Mouse (Mus musculus) hindbrain, embryonic 15.5 days (tissue): Measurements from ENCODE around the gene Tprn. TPM values are rescaled to one million over a fixed set of nuclear protein-coding genes. Genes with fewer than 3 reads are reported as not detected.

Experiments used
- ATAC-seq: fragments of 200-750 bp; cut with Nextera tagmentation; 2 replicates; pipeline ENCODE4 v1.8.0; 2017; ENCODE audit warnings: low read depth, moderate number of reproducible peaks, moderate TSS enrichment; ENCODE audit not compliant: low FRiP score
- H3K27ac ChIP-seq: fragments of 300-500 bp; sonication (generic); replicated peaks from 2 replicates; pipeline ENCODE4 v1.5.1; 2015; ENCODE audit warnings: mild to moderate bottlenecking, inconsistent platforms
- H3K27me3 ChIP-seq: fragments of 300-500 bp; sonication (generic); 2 replicates; pipeline ENCODE4 v1.6.1; 2015; ENCODE audit warnings: control low read depth, inconsistent platforms
- H3K36me3 ChIP-seq: fragments of 300-500 bp; sonication (generic); 2 replicates; pipeline ENCODE4 v1.6.1; 2015; ENCODE audit warnings: control low read depth, inconsistent platforms
- H3K4me1 ChIP-seq: fragments of 300-500 bp; sonication (generic); replicated peaks from 2 replicates; pipeline ENCODE4 v1.6.1; 2015; ENCODE audit warnings: control low read depth, inconsistent platforms
- H3K4me2 ChIP-seq: fragments of 300-500 bp; sonication (generic); 2 replicates; pipeline ENCODE4 v1.6.1; 2015; ENCODE audit warnings: moderate library complexity, mild to moderate bottlenecking, inconsistent platforms
- H3K4me3 ChIP-seq: fragments of 300-500 bp; sonication (generic); 2 replicates; pipeline ENCODE4 v1.5.1; 2015; ENCODE audit warnings: mild to moderate bottlenecking, inconsistent platforms
- H3K9ac ChIP-seq: fragments of 300-500 bp; sonication (generic); 2 replicates; pipeline ENCODE4 v1.6.1; 2015; ENCODE audit warnings: inconsistent platforms
- H3K9me3 ChIP-seq: fragments of 300-500 bp; sonication (generic); 2 replicates; pipeline ENCODE4 v1.6.1; 2016; ENCODE audit warnings: control low read depth, inconsistent platforms
- WGBS: fragments of 180-500 bp; shearing (Covaris S2); methylation state at CpG from one replicate; pipeline ENCODE4 v1.1.7; 2015; 5-methylcytosine and 5-hydroxymethylcytosine counted together
- polyA plus RNA-seq: library from polyadenylated mRNA; unstranded; fragments of >200 nt; fragmentation: Nextera tagmentation; extraction: Ambion mirVana; gene quantifications from 2 replicates; pipeline ENCODE4 v1.2.1, GENCODE M21; 2015

Gene Tprn
- 17.1 and 21.5 TPM in 2 replicates for polyA plus RNA-seq

- Histone ChIP-seq H3K9ac (peak within 1 kb of the TSS; percentile 64), H3K36me3 (no peaks in the 10 kb centered on the region), H3K9me3 (no peaks in the 10 kb centered on the region), H3K4me1 (peaks cover 49% of the 10 kb centered on the region), H3K4me3 (peak within 1 kb of the TSS; percentile 74), H3K27ac (peak within 1 kb of the TSS; percentile 80), H3K4me2 (peak within 1 kb of the TSS; percentile 94), H3K27me3 (no peaks in the 10 kb centered on the region)
- peak; percentile 99 for ATAC-seq
- WGBS, result 1% methylated on average over 30 of the region's 39 CpGs
Observed at GRCm38 (mm10) chr2:25262291-25262767, at the start of gene Tprn. Gene Tprn (plus strand): TSS chr2:25262618.

GRCm38 (mm10) chr2:25213266-25213865, 49.1 kb upstream of the Tprn start:
- WGBS, result 62% methylated on average over 23 of the region's 23 CpGs
- no peaks in the 10 kb centered on the region for H3K36me3 ChIP-seq
- no peak overlapping the region for H3K4me2 ChIP-seq
- peaks cover 27% of the 10 kb centered on the region for H3K4me1 ChIP-seq
- H3K4me3 ChIP-seq, result no peak overlapping the region
- ATAC-seq, result no peak
- no peak overlapping the region for H3K9ac ChIP-seq
- H3K27ac ChIP-seq, result no peak overlapping the region
- 0 out of 2 replicates have a peak, but pooled peaks cover 3% of the 10 kb centered on the region for H3K27me3 ChIP-seq
- no peaks in the 10 kb centered on the region for H3K9me3 ChIP-seq

GRCm38 (mm10) chr2:25214444-25214843, 48.0 kb upstream of the Tprn start, which contains the start of gene Stpg3:
Gene Stpg3 (minus strand): TSS chr2:25214637.
- ATAC-seq, result no peak
- H3K36me3 ChIP-seq, result no peaks in the 10 kb centered on the region
- WGBS, result 79% methylated on average over 3 of the region's 3 CpGs

GRCm38 (mm10) chr2:25217666-25218065, 44.8 kb upstream of the Tprn start:
- WGBS, result 69% methylated on average over 2 of the region's 2 CpGs
- Histone ChIP-seq H3K4me2 (no peak overlapping the region), H3K27me3 (0 out of 2 replicates have a peak, but pooled peaks cover 3% of the 10 kb centered on the region)

More at GRCm38 (mm10) chr2:25214444-25214843, 48.0 kb upstream of the Tprn start, which contains the start of gene Stpg3:
- Histone ChIP-seq H3K27ac (no peak within 1 kb of the TSS), H3K4me1 (peaks cover 18% of the 10 kb centered on the region), H3K4me2 (no peak within 1 kb of the TSS), H3K27me3 (0 out of 2 replicates have a peak, but pooled peaks cover 3% of the 10 kb centered on the region), H3K9ac (no peak within 1 kb of the TSS), H3K4me3 (no peak within 1 kb of the TSS), H3K9me3 (no peaks in the 10 kb centered on the region)

GRCm38 (mm10) chr2:25218445-25218844, 44.0 kb upstream of the Tprn start, which contains the start of gene Fam166a:
Gene Fam166a (plus strand): TSS chr2:25218745.
- no peak for ATAC-seq
- no peak within 1 kb of the TSS for H3K4me2 ChIP-seq
- H3K27me3 ChIP-seq, result 0 out of 2 replicates have a peak, but pooled peaks cover 3% of the 10 kb centered on the region
- no peak within 1 kb of the TSS for H3K9ac ChIP-seq
- H3K4me3 ChIP-seq, result no peak within 1 kb of the TSS
- peaks cover 5% of the 10 kb centered on the region for H3K36me3 ChIP-seq
- H3K4me1 ChIP-seq, result peaks cover 6% of the 10 kb centered on the region
- no peak within 1 kb of the TSS for H3K27ac ChIP-seq
- no peaks in the 10 kb centered on the region for H3K9me3 ChIP-seq

More at GRCm38 (mm10) chr2:25217666-25218065, 44.8 kb upstream of the Tprn start:
- Histone ChIP-seq H3K4me1 (no peaks in the 10 kb centered on the region), H3K9me3 (no peaks in the 10 kb centered on the region), H3K36me3 (peaks cover 5% of the 10 kb centered on the region), H3K4me3 (no peak overlapping the region), H3K9ac (no peak overlapping the region), H3K27ac (no peak overlapping the region)
- no peak for ATAC-seq

- 66% methylated on average over 5 of the region's 5 CpGs for WGBS
- H3K4me3 ChIP-seq, result no peak overlapping the region
- peaks cover 18% of the 10 kb centered on the region for H3K4me1 ChIP-seq
- no peak for ATAC-seq
- H3K27me3 ChIP-seq, result no peaks in the 10 kb centered on the region
- no peak overlapping the region for H3K4me2 ChIP-seq
- H3K9me3 ChIP-seq, result no peaks in the 10 kb centered on the region
- H3K36me3 ChIP-seq, result peaks cover 5% of the 10 kb centered on the region
- H3K9ac ChIP-seq, result no peak overlapping the region
- H3K27ac ChIP-seq, result no peak overlapping the region
Observed at GRCm38 (mm10) chr2:25221331-25221772, 41.1 kb upstream of the Tprn start.

- H3K4me3 ChIP-seq, result peak overlapping the region; percentile 72
Observed at GRCm38 (mm10) chr2:25223681-25224491, 38.5 kb upstream of the Tprn start.

GRCm38 (mm10) chr2:25224492-25224765, 38.0 kb upstream of the Tprn start, which contains the start of gene Tubb4b:
Gene Tubb4b (minus strand): TSS chr2:25224702.
- H3K4me3 ChIP-seq, result peak within 1 kb of the TSS; percentile 72
- peak within 1 kb of the TSS; percentile 70 for H3K9ac ChIP-seq
- peak within 1 kb of the TSS; percentile 94 for H3K4me2 ChIP-seq
- no peaks in the 10 kb centered on the region for H3K9me3 ChIP-seq
- WGBS, result 0% methylated on average over 17 of the region's 17 CpGs
- H3K27me3 ChIP-seq, result no peaks in the 10 kb centered on the region
- H3K4me1 ChIP-seq, result peaks cover 24% of the 10 kb centered on the region
- ATAC-seq, result no peak
- peak within 1 kb of the TSS; percentile 99 for H3K27ac ChIP-seq
- peaks cover 5% of the 10 kb centered on the region for H3K36me3 ChIP-seq

More at GRCm38 (mm10) chr2:25223681-25224491, 38.5 kb upstream of the Tprn start:
- peaks cover 5% of the 10 kb centered on the region for H3K36me3 ChIP-seq
- WGBS, result 3% methylated on average over 53 of the region's 53 CpGs
- no peaks in the 10 kb centered on the region for H3K9me3 ChIP-seq
- no peak; the same call in 1 of the 2 replicates for ATAC-seq
- peaks cover 23% of the 10 kb centered on the region for H3K4me1 ChIP-seq
- H3K27me3 ChIP-seq, result no peaks in the 10 kb centered on the region
- peak overlapping the region; percentile 70 for H3K9ac ChIP-seq
- peak overlapping the region; percentile 94 for H3K4me2 ChIP-seq
- peak overlapping the region; percentile 93 for H3K27ac ChIP-seq

- Histone ChIP-seq H3K9me3 (no peaks in the 10 kb centered on the region), H3K27me3 (no peaks in the 10 kb centered on the region), H3K4me3 (peak overlapping the region; percentile 72), H3K27ac (peak overlapping the region; percentile 99), H3K4me2 (peak overlapping the region; percentile 54), H3K36me3 (peaks cover 5% of the 10 kb centered on the region), H3K4me1 (peaks cover 24% of the 10 kb centered on the region), H3K9ac (peak overlapping the region; percentile 62)
- 2% methylated on average over 40 of the region's 41 CpGs for WGBS
- ATAC-seq, result peak; percentile 98
Observed at GRCm38 (mm10) chr2:25224766-25225752, 37.4 kb upstream of the Tprn start.

GRCm38 (mm10) chr2:25225811-25226379, 36.5 kb upstream of the Tprn start:
- WGBS, result 72% methylated on average over 8 of the region's 8 CpGs

GRCm38 (mm10) chr2:25226864-25227263, 35.6 kb upstream of the Tprn start:
- H3K4me2 ChIP-seq, result no peak overlapping the region
- no peaks in the 10 kb centered on the region for H3K27me3 ChIP-seq
- H3K9me3 ChIP-seq, result no peaks in the 10 kb centered on the region
- 75% methylated on average over 5 of the region's 5 CpGs for WGBS
- H3K27ac ChIP-seq, result no peak overlapping the region
- no peak for ATAC-seq
- no peak overlapping the region for H3K4me3 ChIP-seq
- peaks cover 2% of the 10 kb centered on the region for H3K36me3 ChIP-seq
- H3K9ac ChIP-seq, result no peak overlapping the region
- H3K4me1 ChIP-seq, result peaks cover 24% of the 10 kb centered on the region

More at GRCm38 (mm10) chr2:25225811-25226379, 36.5 kb upstream of the Tprn start:
- ATAC-seq, result no peak
- Histone ChIP-seq H3K27me3 (no peaks in the 10 kb centered on the region), H3K4me2 (peak overlapping the region; percentile 54), H3K4me1 (peaks cover 24% of the 10 kb centered on the region), H3K4me3 (0 out of 2 replicates have a peak overlapping the region, but pooled peaks have one; percentile 72), H3K9me3 (no peaks in the 10 kb centered on the region), H3K36me3 (peaks cover 5% of the 10 kb centered on the region), H3K9ac (no peak overlapping the region), H3K27ac (peak overlapping the region; percentile 99)
